Mouse (Mus musculus): Measurements from ENCODE around the gene Rbl2.

DNA sequence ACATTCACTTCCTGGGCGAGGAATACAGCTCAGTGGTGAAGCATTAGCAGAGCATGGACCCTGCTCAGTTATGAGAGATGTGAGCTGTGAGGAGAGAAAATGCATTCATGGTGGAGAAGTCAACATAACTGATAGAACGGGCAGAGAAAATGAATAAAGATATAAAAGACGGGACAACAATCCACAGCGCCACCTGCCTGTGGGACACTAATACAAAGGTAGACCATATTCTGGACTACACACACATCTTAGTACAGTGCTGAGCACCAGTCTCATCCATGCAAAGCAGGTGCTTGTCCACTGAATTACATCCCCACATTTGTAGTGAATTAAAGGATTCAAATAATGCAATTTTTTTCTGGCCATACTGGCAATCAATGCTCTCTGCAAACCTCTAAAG lies 47.7 kb downstream of the Rbl2 start:
- no peak for TF ChIP-seq CTCF (IDR thresholded peaks at IDR 0.05; ENCODE audit: low read depth, low read length)
- no peak for TF ChIP-seq POLR2A (IDR thresholded peaks at IDR 0.05; ENCODE audit: borderline replicate concordance, low read depth, low read length)
